Mouse (Mus musculus): ENCODE measurements around the gene Pbx3. TPM values are rescaled to one million over a fixed set of nuclear protein-coding genes. Genes with fewer than 3 reads are reported as not detected.
A peak's percentile ranks its signal among the peaks of the same experiment; 100 is the strongest.

Gene Pbx3
- polyA plus RNA-seq, 1 experiment from 2014 or later, result 82.7 TPM

GRCm38 (mm10) chr2:34181600-34181999, 191.3 kb downstream of the Pbx3 start:
- WGBS, result 21% methylated on average over 1 of the region's 1 CpGs
- peak; percentile 36; the same call in 1 of the 2 replicates for ATAC-seq
- H3K4me1 ChIP-seq (ENCODE audit: control insufficient read depth, insufficient read depth, low read length), result peaks cover 21% of the 10 kb centered on the region

GRCm38 (mm10) chr2:34179299-34179698, 193.6 kb downstream of the Pbx3 start:
- peaks cover 26% of the 10 kb centered on the region for H3K4me1 ChIP-seq (ENCODE audit: control insufficient read depth, insufficient read depth, low read length)
- WGBS, result 71% methylated on average over 1 of the region's 1 CpGs
- H3K27ac ChIP-seq (ENCODE audit: low read length), result no peak overlapping the region

More at GRCm38 (mm10) chr2:34181600-34181999, 191.3 kb downstream of the Pbx3 start:
- Histone ChIP-seq H3K4me2 (ENCODE audit: low read length) (no peak overlapping the region), H3K4me3 (ENCODE audit: low read depth, low read length) (no peak overlapping the region), H3K36me3 (ENCODE audit: control insufficient read depth, insufficient read depth, low read length) (no peaks in the 10 kb centered on the region), H3K9me3 (replicated peaks; ENCODE audit: control insufficient read depth, low read length, poor library complexity, severe bottlenecking) (no peaks in the 10 kb centered on the region), H3K9ac (ENCODE audit: low read depth, low read length) (no peak overlapping the region), H3K27ac (ENCODE audit: low read length) (no peak overlapping the region), H3K27me3 (ENCODE audit: control insufficient read depth, insufficient read depth, low read depth, low read length) (no peaks in the 10 kb centered on the region)

GRCm38 (mm10) chr2:34178653-34179052, 194.3 kb downstream of the Pbx3 start:
- H3K27me3 ChIP-seq (ENCODE audit: control insufficient read depth, insufficient read depth, low read depth, low read length), result no peaks in the 10 kb centered on the region
- H3K27ac ChIP-seq (ENCODE audit: low read length), result no peak overlapping the region
- no peak for ATAC-seq
- no peaks in the 10 kb centered on the region for H3K36me3 ChIP-seq (ENCODE audit: control insufficient read depth, insufficient read depth, low read length)
- H3K4me1 ChIP-seq (ENCODE audit: control insufficient read depth, insufficient read depth, low read length), result peaks cover 26% of the 10 kb centered on the region
- no peaks in the 10 kb centered on the region for H3K9me3 ChIP-seq (replicated peaks; ENCODE audit: control insufficient read depth, low read length, poor library complexity, severe bottlenecking)
- no peak overlapping the region for H3K9ac ChIP-seq (ENCODE audit: low read depth, low read length)
- H3K4me3 ChIP-seq (ENCODE audit: low read depth, low read length), result no peak overlapping the region
- H3K4me2 ChIP-seq (ENCODE audit: low read length), result no peak overlapping the region

More at GRCm38 (mm10) chr2:34179299-34179698, 193.6 kb downstream of the Pbx3 start:
- Histone ChIP-seq H3K4me2 (ENCODE audit: low read length) (no peak overlapping the region), H3K9ac (ENCODE audit: low read depth, low read length) (no peak overlapping the region), H3K36me3 (ENCODE audit: control insufficient read depth, insufficient read depth, low read length) (no peaks in the 10 kb centered on the region), H3K27me3 (ENCODE audit: control insufficient read depth, insufficient read depth, low read depth, low read length) (no peaks in the 10 kb centered on the region), H3K4me3 (ENCODE audit: low read depth, low read length) (no peak overlapping the region), H3K9me3 (replicated peaks; ENCODE audit: control insufficient read depth, low read length, poor library complexity, severe bottlenecking) (no peaks in the 10 kb centered on the region)
- ATAC-seq, result no peak

- no peak overlapping the region for H3K9ac ChIP-seq (ENCODE audit: low read depth, low read length)
- H3K4me1 ChIP-seq (ENCODE audit: control insufficient read depth, insufficient read depth, low read length), result peaks cover 5% of the 10 kb centered on the region; the same call in 1 of the 2 replicates
- no peak for ATAC-seq
- no peaks in the 10 kb centered on the region for H3K9me3 ChIP-seq (replicated peaks; ENCODE audit: control insufficient read depth, low read length, poor library complexity, severe bottlenecking)
- no peaks in the 10 kb centered on the region for H3K36me3 ChIP-seq (ENCODE audit: control insufficient read depth, insufficient read depth, low read length)
- H3K4me2 ChIP-seq (ENCODE audit: low read length), result no peak overlapping the region
- no peak overlapping the region for H3K4me3 ChIP-seq (ENCODE audit: low read depth, low read length)
- no peaks in the 10 kb centered on the region for H3K27me3 ChIP-seq (ENCODE audit: control insufficient read depth, insufficient read depth, low read depth, low read length)
- 91% methylated on average over 2 of the region's 2 CpGs for WGBS
- H3K27ac ChIP-seq (ENCODE audit: low read length), result no peak overlapping the region
These were observed 202.5 kb downstream of the Pbx3 start for GRCm38 (mm10) chr2:34170424-34170823.

GRCm38 (mm10) chr2:34169626-34170025, 203.3 kb downstream of the Pbx3 start:
- Histone ChIP-seq H3K4me1 (ENCODE audit: control insufficient read depth, insufficient read depth, low read length) (peaks cover 3% of the 10 kb centered on the region; the same call in 1 of the 2 replicates), H3K4me2 (ENCODE audit: low read length) (no peak overlapping the region), H3K9me3 (replicated peaks; ENCODE audit: control insufficient read depth, low read length, poor library complexity, severe bottlenecking) (no peaks in the 10 kb centered on the region), H3K9ac (ENCODE audit: low read depth, low read length) (no peak overlapping the region), H3K36me3 (ENCODE audit: control insufficient read depth, insufficient read depth, low read length) (no peaks in the 10 kb centered on the region), H3K4me3 (ENCODE audit: low read depth, low read length) (no peak overlapping the region), H3K27ac (ENCODE audit: low read length) (no peak overlapping the region), H3K27me3 (ENCODE audit: control insufficient read depth, insufficient read depth, low read depth, low read length) (no peaks in the 10 kb centered on the region)
- 95% methylated on average over 2 of the region's 2 CpGs for WGBS
- no peak for ATAC-seq

GRCm38 (mm10) chr2:34168191-34168590, 204.8 kb downstream of the Pbx3 start:
- WGBS, result 68% methylated on average over 3 of the region's 3 CpGs
- H3K36me3 ChIP-seq (ENCODE audit: control insufficient read depth, insufficient read depth, low read length), result no peaks in the 10 kb centered on the region
- no peak overlapping the region for H3K9ac ChIP-seq (ENCODE audit: low read depth, low read length)
- no peak for ATAC-seq
- no peaks in the 10 kb centered on the region for H3K4me1 ChIP-seq (ENCODE audit: control insufficient read depth, insufficient read depth, low read length)
- H3K4me3 ChIP-seq (ENCODE audit: low read depth, low read length), result no peak overlapping the region
- H3K27ac ChIP-seq (ENCODE audit: low read length), result no peak overlapping the region
- no peak overlapping the region for H3K4me2 ChIP-seq (ENCODE audit: low read length)
- H3K9me3 ChIP-seq (replicated peaks; ENCODE audit: control insufficient read depth, low read length, poor library complexity, severe bottlenecking), result no peaks in the 10 kb centered on the region
- H3K27me3 ChIP-seq (ENCODE audit: control insufficient read depth, insufficient read depth, low read depth, low read length), result no peaks in the 10 kb centered on the region

GRCm38 (mm10) chr2:34162484-34162883, 210.5 kb downstream of the Pbx3 start:
- WGBS, result 85% methylated on average over 3 of the region's 3 CpGs
- H3K36me3 ChIP-seq (ENCODE audit: control insufficient read depth, insufficient read depth, low read length), result no peaks in the 10 kb centered on the region
- H3K4me3 ChIP-seq (ENCODE audit: low read depth, low read length), result no peak overlapping the region
- H3K4me1 ChIP-seq (ENCODE audit: control insufficient read depth, insufficient read depth, low read length), result no peaks in the 10 kb centered on the region
- no peak for ATAC-seq
- no peaks in the 10 kb centered on the region for H3K9me3 ChIP-seq (replicated peaks; ENCODE audit: control insufficient read depth, low read length, poor library complexity, severe bottlenecking)
- no peak overlapping the region for H3K27ac ChIP-seq (ENCODE audit: low read length)
- H3K27me3 ChIP-seq (ENCODE audit: control insufficient read depth, insufficient read depth, low read depth, low read length), result no peaks in the 10 kb centered on the region
- no peak overlapping the region for H3K4me2 ChIP-seq (ENCODE audit: low read length)
- no peak overlapping the region for H3K9ac ChIP-seq (ENCODE audit: low read depth, low read length)

GRCm38 (mm10) chr2:34157746-34158145, 215.2 kb downstream of the Pbx3 start:
- Histone ChIP-seq H3K27ac (ENCODE audit: low read length) (no peak overlapping the region), H3K4me2 (ENCODE audit: low read length) (no peak overlapping the region), H3K9ac (ENCODE audit: low read depth, low read length) (no peak overlapping the region), H3K36me3 (ENCODE audit: control insufficient read depth, insufficient read depth, low read length) (no peaks in the 10 kb centered on the region), H3K9me3 (replicated peaks; ENCODE audit: control insufficient read depth, low read length, poor library complexity, severe bottlenecking) (no peaks in the 10 kb centered on the region), H3K4me1 (ENCODE audit: control insufficient read depth, insufficient read depth, low read length) (no peaks in the 10 kb centered on the region), H3K27me3 (ENCODE audit: control insufficient read depth, insufficient read depth, low read depth, low read length) (no peaks in the 10 kb centered on the region), H3K4me3 (ENCODE audit: low read depth, low read length) (no peak overlapping the region)
- WGBS, result 95% methylated on average over 3 of the region's 3 CpGs
- no peak for ATAC-seq

- ATAC-seq, result no peak
- 58% methylated on average over 5 of the region's 5 CpGs for WGBS
- H3K9ac ChIP-seq (ENCODE audit: low read depth, low read length), result no peak overlapping the region
- H3K4me3 ChIP-seq (ENCODE audit: low read depth, low read length), result no peak overlapping the region
- H3K4me2 ChIP-seq (ENCODE audit: low read length), result no peak overlapping the region
- no peaks in the 10 kb centered on the region for H3K36me3 ChIP-seq (ENCODE audit: control insufficient read depth, insufficient read depth, low read length)
- H3K9me3 ChIP-seq (replicated peaks; ENCODE audit: control insufficient read depth, low read length, poor library complexity, severe bottlenecking), result no peaks in the 10 kb centered on the region
- H3K27me3 ChIP-seq (ENCODE audit: control insufficient read depth, insufficient read depth, low read depth, low read length), result no peaks in the 10 kb centered on the region
- H3K27ac ChIP-seq (ENCODE audit: low read length), result no peak overlapping the region
- H3K4me1 ChIP-seq (ENCODE audit: control insufficient read depth, insufficient read depth, low read length), result no peaks in the 10 kb centered on the region
These were observed 218.1 kb downstream of the Pbx3 start for GRCm38 (mm10) chr2:34154833-34155232.
